ENCODE assay signal across 9 mouse cellular contexts in the genomic region with DNA sequence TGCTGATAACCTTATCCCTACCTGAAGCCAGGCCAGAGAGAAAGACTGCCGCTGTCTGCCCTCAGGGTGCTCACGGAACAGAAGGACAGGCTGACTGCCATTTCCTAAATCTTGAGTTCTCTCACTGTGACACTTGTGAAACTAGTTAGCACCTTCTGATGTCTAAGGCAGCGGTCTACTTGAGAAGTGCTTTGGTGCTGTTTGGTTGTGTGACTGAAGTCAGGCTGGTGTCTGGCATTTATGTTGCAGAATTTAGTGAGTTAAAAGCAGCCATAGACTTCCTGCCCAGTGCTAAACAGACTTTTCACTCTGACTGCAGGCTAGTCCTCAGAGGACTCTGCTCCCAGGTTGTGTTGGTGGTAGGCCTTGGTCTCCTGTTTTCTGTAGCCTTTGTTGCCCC. TPM values are rescaled to one million over a fixed set of nuclear protein-coding genes. Genes with fewer than 3 reads are reported as not detected.
DNase-seq lines count a peak whose midpoint lies in the region; ATAC-seq and TF ChIP-seq lines count a peak whose summit lies in the region.
"Had no signal": no experiment of that assay in that cellular context is flagged by ENCODE, and none has a peak within 500 bp of the region (broad histone marks: within the 10 kb centered on the region; RNA-seq: fewer than 3 reads in every experiment).

No protein-coding gene starts in this region.

- 0 out of 2 replicates have a peak overlapping the region, but pooled peaks have one; percentile 81 for H3K4me2 ChIP-seq in forebrain, embryonic 12.5 days
- H3K4me2 ChIP-seq in intestine, embryonic 15.5 days (replicated peaks), result peak overlapping the region; percentile 87; the same call in 1 of the 2 replicates
- H3K4me2 ChIP-seq: liver, embryonic 15.5 days had no signal

- H3K4me1 ChIP-seq in lung, adult 2 months (ENCODE audit: control insufficient read depth, insufficient read depth, low read length), result peaks cover 42% of the 10 kb centered on the region
- peaks cover 73% of the 10 kb centered on the region for H3K4me1 ChIP-seq in forebrain, embryonic 12.5 days
- peaks cover 62% of the 10 kb centered on the region for H3K4me1 ChIP-seq in intestine, embryonic 15.5 days (replicated peaks)
- H3K4me1 ChIP-seq in thymus, adult 2 months (replicated peaks; ENCODE audit: control insufficient read depth, insufficient read depth, low read length), result peaks cover 58% of the 10 kb centered on the region

- H3K27me3 ChIP-seq in forebrain, embryonic 12.5 days, result peaks cover 8% of the 10 kb centered on the region; the same call in 1 of the 2 replicates
- no peaks in the 10 kb centered on the region for H3K27me3 ChIP-seq in intestine, embryonic 15.5 days (replicated peaks)
- no peaks in the 10 kb centered on the region for H3K27me3 ChIP-seq in thymus, adult 2 months (ENCODE audit: control insufficient read depth, insufficient read depth, low read length)

- no peak for TF ChIP-seq POLR2A in lung, adult 2 months (IDR thresholded peaks at IDR 0.05; ENCODE audit: borderline replicate concordance, extremely low read depth, low read depth, low read length)
- TF ChIP-seq POLR2A in thymus, adult 2 months (IDR thresholded peaks at IDR 0.05; ENCODE audit: control insufficient read depth, extremely low read depth, insufficient read depth, low read length, poor library complexity), result no peak

- peak overlapping the region; percentile 37 for H3K4me3 ChIP-seq in lung, adult 2 months (replicated peaks; ENCODE audit: extremely low read depth, low read depth, low read length)
- peak overlapping the region; percentile 93 for H3K4me3 ChIP-seq in forebrain, embryonic 12.5 days (replicated peaks)
- no peak overlapping the region for H3K4me3 ChIP-seq in intestine, embryonic 15.5 days (replicated peaks)
- H3K4me3 ChIP-seq in thymus, adult 2 months (ENCODE audit: control insufficient read depth, insufficient read depth, low read length), result peak overlapping the region; percentile 7; the same call in 1 of the 2 replicates
- H3K4me3 ChIP-seq: liver, embryonic 15.5 days had no signal

- H3K27ac ChIP-seq in forebrain, embryonic 12.5 days, result no peak overlapping the region
- no peak overlapping the region for H3K27ac ChIP-seq in intestine, embryonic 15.5 days
- peak overlapping the region; percentile 94 for H3K27ac ChIP-seq in thymus, adult 2 months (ENCODE audit: control insufficient read depth, insufficient read depth, low read length)
- H3K27ac ChIP-seq: liver, embryonic 15.5 days had no signal

- TF ChIP-seq CTCF in lung, adult 2 months (IDR thresholded peaks at IDR 0.05; ENCODE audit: insufficient read depth, low read length), result no peak
- TF ChIP-seq CTCF in thymus, adult 2 months (IDR thresholded peaks at IDR 0.05; ENCODE audit: borderline replicate concordance, control insufficient read depth, extremely low read depth, insufficient read depth, low read length, poor library complexity), result no peak

- no peaks in the 10 kb centered on the region for H3K9me3 ChIP-seq in forebrain, embryonic 12.5 days
- H3K9me3 ChIP-seq in intestine, embryonic 15.5 days, result no peaks in the 10 kb centered on the region
- H3K9me3 ChIP-seq: liver, embryonic 15.5 days had no signal

- DNase-seq in lung, adult 2 months, result no peak
- no peak for DNase-seq in lung, postnatal 10 days
- peak; percentile 42 for DNase-seq in thymus, adult 2 months
- no peak for DNase-seq in yolk sac, embryonic 10.5 days (ENCODE audit: low spot score)
- DNase-seq: right cerebral cortex, postnatal 14 days had no signal

- peaks cover 50% of the 10 kb centered on the region for H3K36me3 ChIP-seq in forebrain, embryonic 12.5 days (replicated peaks)
- H3K36me3 ChIP-seq in intestine, embryonic 15.5 days, result peaks cover 8% of the 10 kb centered on the region; the same call in 1 of the 2 replicates
- no peaks in the 10 kb centered on the region for H3K36me3 ChIP-seq in thymus, adult 2 months (ENCODE audit: control insufficient read depth, insufficient read depth, low read length)
- H3K36me3 ChIP-seq: liver, embryonic 15.5 days had no signal

- ATAC-seq in forebrain, embryonic 12.5 days (ENCODE audit: low FRiP score), result no peak
- no peak for ATAC-seq in intestine, embryonic 15.5 days
- no peak for ATAC-seq in megakaryocyte-erythroid progenitor cell, adult 5-6 weeks (replicated peaks; ENCODE audit: low FRiP score, low TSS enrichment, poor library complexity, severe bottlenecking)

- 40% methylated on average over 3 of the region's 3 CpGs for WGBS in lung, adult 2 months
- 92% methylated on average over 3 of the region's 3 CpGs for WGBS in forebrain, embryonic 12.5 days
- 86% methylated on average over 3 of the region's 3 CpGs for WGBS in intestine, embryonic 15.5 days
- 35% methylated on average over 3 of the region's 3 CpGs for WGBS in thymus, adult 2 months

- H3K9ac ChIP-seq in forebrain, embryonic 12.5 days, result no peak overlapping the region
- H3K9ac ChIP-seq in intestine, embryonic 15.5 days, result no peak overlapping the region
- H3K9ac ChIP-seq: liver, embryonic 15.5 days had no signal

RNA-seq across cellular contexts. Expression of a gene that starts 3.2 kb away (rescaled TPM):
- 127 and 135 TPM in 2 replicates for polyA plus RNA-seq in lung, adult 2 months (2012; rRNA removed)
- polyA plus RNA-seq in forebrain, embryonic 12.5 days (2016; fragmentation: Nextera tagmentation; extraction: Ambion mirVana), result 91.1 and 100 TPM in 2 replicates
- polyA plus RNA-seq in intestine, embryonic 15.5 days (2015; fragmentation: Nextera tagmentation; extraction: Ambion mirVana), result 29.6 and 29.7 TPM in 2 replicates
- polyA plus RNA-seq in thymus, adult 2 months (2012; rRNA removed), result 237 and 294 TPM in 2 replicates
- 18.8 and 20.7 TPM in 2 replicates for total RNA-seq in megakaryocyte-erythroid progenitor cell, adult 5-6 weeks (2014; fragmentation: Nextera tagmentation)
- total RNA-seq in megakaryocyte-erythroid progenitor cell, adult 5-6 weeks (2017), result 14.7 and 19.3 TPM in 2 replicates
